Mouse (Mus musculus) embryonic facial prominence, embryonic 12.5 days (tissue): ENCODE data around the gene Sik1. TPM values are rescaled to one million over a fixed set of nuclear protein-coding genes. Genes with fewer than 3 reads are reported as not detected.

ENCODE experiments used
- ATAC-seq: fragments of 200-750 bp; cut with Nextera tagmentation; 2 replicates; pipeline ENCODE4 v1.8.0; 2017; ENCODE audit not compliant: insufficient number of reproducible peaks, insufficient read depth, low FRiP score, low TSS enrichment
- H3K27ac ChIP-seq: fragments of 300-500 bp; sonication (generic); 2 replicates; pipeline ENCODE4 v1.5.1; 2016; ENCODE audit warnings: mild to moderate bottlenecking
- H3K27me3 ChIP-seq: fragments of 300-500 bp; sonication (generic); 2 replicates; pipeline ENCODE4 v1.6.1; 2016; ENCODE audit warnings: mild to moderate bottlenecking, moderate library complexity
- H3K36me3 ChIP-seq: fragments of 300-500 bp; sonication (generic); 2 replicates; pipeline ENCODE4 v1.6.1; 2016; ENCODE audit warnings: mild to moderate bottlenecking
- H3K4me1 ChIP-seq: fragments of 300-500 bp; sonication (generic); 2 replicates; pipeline ENCODE4 v1.6.1; 2016
- H3K4me2 ChIP-seq: fragments of 300-500 bp; sonication (generic); replicated peaks from 2 replicates; pipeline ENCODE4 v1.6.1; 2016; ENCODE audit warnings: mild to moderate bottlenecking, moderate library complexity
- H3K4me3 ChIP-seq: fragments of 300-500 bp; sonication (generic); 2 replicates; pipeline ENCODE4 v1.5.1; 2016; ENCODE audit warnings: mild to moderate bottlenecking
- H3K9ac ChIP-seq: fragments of 300-500 bp; sonication (generic); 2 replicates; pipeline ENCODE4 v1.6.1; 2016; ENCODE audit warnings: mild to moderate bottlenecking, moderate library complexity
- H3K9me3 ChIP-seq: fragments of 300-500 bp; sonication (generic); 2 replicates; pipeline ENCODE4 v1.6.1; 2016; ENCODE audit warnings: mild to moderate bottlenecking, moderate library complexity
- WGBS: fragments of 180-500 bp; shearing (Covaris S2); methylation state at CpG from one replicate; pipeline ENCODE4 v1.1.7; 2016; 5-methylcytosine and 5-hydroxymethylcytosine counted together
- polyA plus RNA-seq: library from polyadenylated mRNA; unstranded; fragments of >200 nt; fragmentation: Nextera tagmentation; extraction: Ambion mirVana; gene quantifications from 2 replicates; pipeline ENCODE4 v1.2.1, GENCODE M21; 2016

The Sik1 gene
- polyA plus RNA-seq, 1 experiment from 2014 or later, result 15.8 TPM

DNA sequence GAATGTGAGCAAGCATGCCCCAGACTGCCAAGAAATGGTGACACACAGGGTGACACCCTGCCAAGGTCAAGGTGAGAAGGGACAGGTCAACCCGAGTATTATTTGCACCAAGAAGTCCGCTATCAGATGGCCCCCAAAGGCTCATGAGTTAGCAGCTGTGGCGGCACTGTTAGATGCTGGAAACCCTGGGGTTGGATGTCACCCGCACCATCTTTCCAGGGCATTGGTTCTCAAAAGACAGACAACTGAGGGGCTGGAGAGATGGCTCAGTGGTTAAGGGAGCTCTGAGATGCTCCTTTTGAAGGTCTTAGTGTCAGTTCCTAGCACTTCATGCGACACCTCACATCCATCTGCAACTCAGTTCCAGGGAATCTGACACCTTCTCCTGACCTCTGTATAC is 6.1 kb upstream of the Sik1 start:
- H3K27me3 ChIP-seq, result no peaks in the 10 kb centered on the region
- no peak overlapping the region for H3K4me3 ChIP-seq
- no peaks in the 10 kb centered on the region for H3K36me3 ChIP-seq
- no peak overlapping the region for H3K4me2 ChIP-seq
- no peaks in the 10 kb centered on the region for H3K9me3 ChIP-seq
- no peak for ATAC-seq
- WGBS, result 84% methylated on average over 5 of the region's 5 CpGs
- H3K4me1 ChIP-seq, result peaks cover 12% of the 10 kb centered on the region
- H3K27ac ChIP-seq, result no peak overlapping the region
- no peak overlapping the region for H3K9ac ChIP-seq

DNA sequence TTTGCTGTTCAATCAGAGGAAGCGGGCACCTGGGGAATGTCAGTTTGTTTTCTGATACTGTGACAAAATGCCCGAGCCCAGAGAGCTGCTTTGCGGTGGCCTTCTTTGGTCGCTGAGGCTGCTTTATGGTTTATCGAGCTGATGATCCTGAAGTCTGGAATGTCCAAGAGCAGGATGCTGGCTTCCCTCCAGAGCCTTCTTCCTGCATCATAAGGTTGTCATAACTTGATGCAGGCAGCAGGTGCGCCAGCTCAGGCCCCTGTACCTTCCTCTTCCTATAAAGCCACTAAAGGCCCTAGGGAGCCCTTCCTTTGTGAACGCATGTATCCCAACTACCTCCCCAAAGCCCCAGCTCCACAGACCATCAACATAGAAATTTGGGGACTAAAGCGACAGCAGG is 5.3 kb upstream of the Sik1 start:
- no peak overlapping the region for H3K4me3 ChIP-seq
- H3K9ac ChIP-seq, result no peak overlapping the region
- H3K36me3 ChIP-seq, result no peaks in the 10 kb centered on the region
- H3K4me2 ChIP-seq, result no peak overlapping the region
- peaks cover 14% of the 10 kb centered on the region for H3K4me1 ChIP-seq
- 90% methylated on average over 8 of the region's 8 CpGs for WGBS
- no peak overlapping the region for H3K27ac ChIP-seq
- no peaks in the 10 kb centered on the region for H3K27me3 ChIP-seq
- no peak for ATAC-seq
- no peaks in the 10 kb centered on the region for H3K9me3 ChIP-seq

GRCm38 (mm10) chr17:31859367-31859766 is 3.8 kb upstream of the Sik1 start:
- ATAC-seq, result no peak
- 50% methylated on average over 2 of the region's 2 CpGs for WGBS
- Histone ChIP-seq H3K9ac (no peak overlapping the region), H3K9me3 (no peaks in the 10 kb centered on the region), H3K27ac (no peak overlapping the region), H3K4me3 (no peak overlapping the region), H3K4me1 (peaks cover 14% of the 10 kb centered on the region), H3K4me2 (no peak overlapping the region), H3K36me3 (no peaks in the 10 kb centered on the region), H3K27me3 (no peaks in the 10 kb centered on the region)

DNA sequence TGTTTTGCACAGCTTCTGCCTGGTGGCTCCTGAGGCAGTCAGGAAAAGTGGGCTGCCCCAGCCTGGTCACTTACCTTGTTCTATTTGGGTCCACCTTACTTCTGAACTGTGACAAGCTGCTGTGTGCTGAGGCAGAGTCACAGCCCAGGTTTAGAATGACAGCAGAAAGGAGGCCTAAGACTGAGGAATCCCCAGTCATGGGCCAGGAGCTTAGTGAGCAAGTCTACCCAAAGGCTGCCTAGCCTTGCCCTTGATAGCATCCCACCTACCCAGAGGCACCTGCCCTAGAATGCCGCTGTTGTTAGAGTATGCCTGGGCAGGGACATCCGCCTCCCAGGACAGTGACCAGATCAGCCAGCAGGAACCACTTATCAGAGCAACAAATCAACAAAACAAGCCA is 3.2 kb upstream of the Sik1 start:
- no peak for ATAC-seq
- Histone ChIP-seq H3K4me2 (no peak overlapping the region), H3K9ac (no peak overlapping the region), H3K4me3 (no peak overlapping the region), H3K36me3 (no peaks in the 10 kb centered on the region), H3K9me3 (no peaks in the 10 kb centered on the region), H3K27ac (no peak overlapping the region), H3K27me3 (no peaks in the 10 kb centered on the region), H3K4me1 (peaks cover 18% of the 10 kb centered on the region)
- WGBS, result 78% methylated on average over 2 of the region's 2 CpGs

GRCm38 (mm10) chr17:31857903-31858426 is 2.4 kb upstream of the Sik1 start:
- no peak overlapping the region for H3K27ac ChIP-seq
- no peaks in the 10 kb centered on the region for H3K27me3 ChIP-seq
- H3K9me3 ChIP-seq, result no peaks in the 10 kb centered on the region
- no peak overlapping the region for H3K9ac ChIP-seq
- no peak overlapping the region for H3K4me2 ChIP-seq
- no peak overlapping the region for H3K4me3 ChIP-seq
- no peak for ATAC-seq
- no peaks in the 10 kb centered on the region for H3K36me3 ChIP-seq
- H3K4me1 ChIP-seq, result peaks cover 24% of the 10 kb centered on the region
- 83% methylated on average over 3 of the region's 3 CpGs for WGBS

- WGBS, result 88% methylated on average over 4 of the region's 4 CpGs
- H3K27ac ChIP-seq, result peak overlapping the region; percentile 79; the same call in 1 of the 2 replicates
- no peak for ATAC-seq
Measured at GRCm38 (mm10) chr17:31857251-31857650, 1.6 kb upstream of the Sik1 start.

DNA sequence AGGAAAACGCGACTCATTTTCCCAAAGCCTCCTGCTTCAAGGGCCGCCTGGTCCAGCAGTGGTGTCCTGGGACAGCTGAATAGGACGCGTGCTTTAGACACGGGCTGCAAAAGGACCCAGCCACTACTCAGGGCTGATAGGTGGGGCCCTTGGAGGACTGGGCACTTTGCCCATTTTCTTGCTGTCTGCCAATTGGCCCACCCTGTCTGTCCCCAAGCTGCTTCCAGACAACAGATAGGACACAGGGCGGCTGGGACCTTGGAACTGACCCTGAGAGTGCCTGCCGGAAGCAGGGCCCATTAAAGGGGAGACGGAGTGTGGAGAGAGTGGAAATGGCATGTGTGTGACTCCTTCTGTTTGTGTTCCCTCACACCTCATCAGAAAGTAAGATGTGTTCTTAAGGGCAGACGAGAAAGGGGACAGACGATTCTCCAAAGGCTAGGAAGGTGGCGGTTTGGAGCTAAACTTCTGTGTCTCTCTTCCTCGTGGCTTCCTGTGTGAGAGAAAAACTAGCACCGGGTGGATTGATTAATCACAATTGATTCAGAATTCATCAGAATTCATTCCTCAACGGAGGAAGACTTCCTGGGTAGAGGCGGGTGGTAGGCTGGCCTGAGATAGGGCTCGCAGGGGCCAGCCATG is 1.0 kb upstream of the Sik1 start:
- Histone ChIP-seq H3K27ac (peak overlapping the region; percentile 79), H3K4me1 (peaks cover 32% of the 10 kb centered on the region), H3K4me3 (peak overlapping the region; percentile 88), H3K36me3 (no peaks in the 10 kb centered on the region), H3K9me3 (no peaks in the 10 kb centered on the region), H3K9ac (peak overlapping the region; percentile 51), H3K27me3 (no peaks in the 10 kb centered on the region), H3K4me2 (peak overlapping the region; percentile 90)
- peak; percentile 29; the same call in 1 of the 2 replicates for ATAC-seq
- WGBS, result 39% methylated on average over 17 of the region's 17 CpGs

More at GRCm38 (mm10) chr17:31857251-31857650, 1.6 kb upstream of the Sik1 start:
- 0 out of 2 replicates have a peak overlapping the region, but pooled peaks have one; percentile 5 for H3K4me2 ChIP-seq
- no peak overlapping the region for H3K9ac ChIP-seq
- no peaks in the 10 kb centered on the region for H3K27me3 ChIP-seq
- no peaks in the 10 kb centered on the region for H3K36me3 ChIP-seq
- H3K4me1 ChIP-seq, result peaks cover 30% of the 10 kb centered on the region
- H3K9me3 ChIP-seq, result no peaks in the 10 kb centered on the region
- no peak overlapping the region for H3K4me3 ChIP-seq

- peaks cover 33% of the 10 kb centered on the region for H3K4me1 ChIP-seq
- WGBS, result under 1% methylated on average over 70 of the region's 73 CpGs
- H3K27me3 ChIP-seq, result no peaks in the 10 kb centered on the region
Measured at GRCm38 (mm10) chr17:31854770-31855596, 621 bp downstream of the Sik1 start.

GRCm38 (mm10) chr17:31853448-31854188 is 2.0 kb downstream of the Sik1 start:
- Histone ChIP-seq H3K4me2 (peak overlapping the region; percentile 39), H3K27ac (no peak overlapping the region), H3K9ac (no peak overlapping the region), H3K27me3 (no peaks in the 10 kb centered on the region), H3K9me3 (no peaks in the 10 kb centered on the region), H3K36me3 (peaks cover 28% of the 10 kb centered on the region), H3K4me3 (peak overlapping the region; percentile 18; the same call in 1 of the 2 replicates), H3K4me1 (peaks cover 33% of the 10 kb centered on the region)
- WGBS, result 56% methylated on average over 17 of the region's 17 CpGs
- ATAC-seq, result no peak

More at GRCm38 (mm10) chr17:31854770-31855596, 621 bp downstream of the Sik1 start:
- peak overlapping the region; percentile 63 for H3K27ac ChIP-seq
- peak; percentile 18; the same call in 1 of the 2 replicates for ATAC-seq
- H3K36me3 ChIP-seq, result peaks cover 14% of the 10 kb centered on the region
- H3K4me3 ChIP-seq, result peak overlapping the region; percentile 88
- H3K9ac ChIP-seq, result peak overlapping the region; percentile 75
- H3K4me2 ChIP-seq, result peak overlapping the region; percentile 90
- H3K9me3 ChIP-seq, result no peaks in the 10 kb centered on the region

- ATAC-seq, result no peak
- Histone ChIP-seq H3K27me3 (no peaks in the 10 kb centered on the region), H3K4me3 (peak overlapping the region; percentile 18; the same call in 1 of the 2 replicates), H3K9me3 (no peaks in the 10 kb centered on the region), H3K36me3 (peaks cover 35% of the 10 kb centered on the region), H3K9ac (no peak overlapping the region), H3K4me2 (peak overlapping the region; percentile 39), H3K27ac (no peak overlapping the region), H3K4me1 (peaks cover 33% of the 10 kb centered on the region)
- WGBS, result 52% methylated on average over 12 of the region's 12 CpGs
Measured at GRCm38 (mm10) chr17:31852782-31853447, 2.7 kb downstream of the Sik1 start.
